Mouse (Mus musculus) erythroblast, embryonic 14.5 days (primary cell): Measurements from ENCODE around the gene Rsph1.

ENCODE experiments used
- GATA1 ChIP-seq: IDR thresholded peaks from 2 replicates; pipeline ENCODE4 v1.6.1; 2012; ENCODE audit warnings: low read length, inconsistent platforms, mixed read lengths
- TAL1 ChIP-seq: IDR thresholded peaks from 3 replicates; pipeline ENCODE4 v1.6.1; 2012; ENCODE audit warnings: low read length, inconsistent platforms, mixed read lengths

DNA sequence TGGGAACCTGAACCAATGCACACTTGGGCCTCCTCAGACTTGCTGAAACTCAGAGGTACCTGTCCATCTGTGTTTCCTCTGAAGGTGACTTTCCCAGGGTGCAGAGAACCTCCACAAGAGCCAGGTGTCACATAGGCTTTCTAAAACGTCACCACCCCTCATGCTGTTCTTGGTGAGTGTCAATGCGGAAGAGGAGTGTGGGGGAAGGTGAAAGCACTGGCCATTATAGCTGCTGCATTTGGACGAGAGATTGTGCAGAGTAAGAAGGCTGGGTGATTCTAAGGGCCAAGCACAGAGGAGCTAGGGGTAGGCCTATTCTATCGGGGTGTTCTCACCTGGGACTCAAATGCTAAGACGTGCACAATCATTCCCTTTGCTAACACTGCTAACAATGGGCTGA is 23.2 kb downstream of the Rsph1 start:
- TF ChIP-seq GATA1 (no peak), TAL1 (no peak)
